Mouse (Mus musculus): ENCODE data around the gene Cep295nl.
A peak's percentile ranks its signal among the peaks of the same experiment; 100 is the strongest.
"Not testable (repeated sequence)": the region's sequence is repeated elsewhere in the genome, so short reads cannot be mapped to it uniquely, and the experiment has no call there.

Gene Cep295nl

GRCm38 (mm10) chr11:118318678-118319077 is 23.6 kb downstream of the Cep295nl start:
- peak in 1 of 2 experiments; percentile 11 for DNase-seq

GRCm38 (mm10) chr11:118317129-118317528 is 25.2 kb downstream of the Cep295nl start:
- DNase-seq = peak; percentile 27 to 33

GRCm38 (mm10) chr11:118316231-118316806 is 26.0 kb downstream of the Cep295nl start:
- DNase-seq = no peak

- no peak for DNase-seq
Observed at GRCm38 (mm10) chr11:118312132-118312723, 30.1 kb downstream of the Cep295nl start.

GRCm38 (mm10) chr11:118307962-118308361 is 34.3 kb downstream of the Cep295nl start:
- not testable (repeated sequence) for DNase-seq

GRCm38 (mm10) chr11:118303959-118304358 is 38.3 kb downstream of the Cep295nl start:
- DNase-seq = not testable (repeated sequence)

- no peak for DNase-seq
Observed at GRCm38 (mm10) chr11:118298810-118299209, 43.5 kb downstream of the Cep295nl start.

- DNase-seq = no peak
Observed at GRCm38 (mm10) chr11:118297967-118298366, 44.3 kb downstream of the Cep295nl start.

- no peak for DNase-seq
Observed at GRCm38 (mm10) chr11:118295026-118295425, 47.3 kb downstream of the Cep295nl start.

GRCm38 (mm10) chr11:118292671-118293070 is 49.6 kb downstream of the Cep295nl start:
- no peak for DNase-seq

- DNase-seq = peak; percentile 100
Observed at GRCm38 (mm10) chr11:118289999-118290889, 52.1 kb downstream of the Cep295nl start, which contains the start of gene Usp36. Usp36 (minus strand) TSS chr11:118290244.

GRCm38 (mm10) chr11:118289562-118289961 is 52.7 kb downstream of the Cep295nl start:
- no peak for DNase-seq

GRCm38 (mm10) chr11:118289037-118289511 is 53.2 kb downstream of the Cep295nl start:
- no peak for DNase-seq

GRCm38 (mm10) chr11:118287573-118287972 is 54.7 kb downstream of the Cep295nl start:
- peak in 1 of 2 experiments; percentile 44 for DNase-seq

- no peak for DNase-seq
Observed at GRCm38 (mm10) chr11:118286434-118286833, 55.9 kb downstream of the Cep295nl start.

- no peak for DNase-seq
Observed at GRCm38 (mm10) chr11:118285791-118286190, 56.5 kb downstream of the Cep295nl start.
